Mouse (Mus musculus) gastrocnemius, postnatal 25 days (tissue): ENCODE results near the gene Zfp617. TPM values are rescaled to one million over a fixed set of nuclear protein-coding genes. Genes with fewer than 3 reads are reported as not detected.
"Not testable (repeated sequence)": the region's sequence is repeated elsewhere in the genome, so short reads cannot be mapped to it uniquely, and the experiment has no call there.

Source experiments
- DNase-seq: peaks from one replicate; pipeline ENCODE4 v3.0.0; 2022
- long read RNA-seq, 2 experiments: library from polyadenylated mRNA; stranded (forward); transcript quantifications; one replicate each; pipeline ENCODE4 v2.0.0; 2021
- total RNA-seq, 2 experiments: library from RNA; stranded (reverse); gene quantifications; 1 replicate in 1 of 2; 2 replicates in 1 of 2; pipeline ENCODE4 v1.2.3; 2021

The Zfp617 gene
- 10 to 100 TPM; 14.5 to 18.5 TPM for total RNA-seq
- long read RNA-seq, experiment 1, partial matches to known transcripts = 0 of 7 reads
- long read RNA-seq, experiment 1, other reads (novel, unspliced or antisense) = 5 of 7 reads
- long read RNA-seq, experiment 2, transcript Zfp617-201 (4 exons, 2,920 nt) = major isoform, 6 of 18 reads
- long read RNA-seq, experiment 2, partial matches to known transcripts = 0 of 18 reads
- long read RNA-seq, experiment 2, other reads (novel, unspliced or antisense) = 12 of 18 reads

GRCm38 (mm10) chr8:71908309-71909261 is at the start of gene Zfp617, which contains the start of gene Zfp882:
Gene Zfp617, plus strand, starts transcription at chr8:71908635.
Gene Zfp882, plus strand, starts transcription at chr8:71908608.
- peak; percentile 86 for DNase-seq

- DNase-seq = not testable (repeated sequence)
Measured at GRCm38 (mm10) chr8:71861551-71861950, 46.9 kb upstream of the Zfp617 start.

- DNase-seq = not testable (repeated sequence)
Measured at GRCm38 (mm10) chr8:71862038-71862437, 46.4 kb upstream of the Zfp617 start.

- DNase-seq = peak; percentile 70
Measured at GRCm38 (mm10) chr8:71881618-71882274, 26.7 kb upstream of the Zfp617 start, which contains the start of gene Zfp709. Gene Zfp709, plus strand, starts transcription at chr8:71882019.

- DNase-seq = not testable (repeated sequence)
Measured at GRCm38 (mm10) chr8:71900666-71901065, 7.8 kb upstream of the Zfp617 start.

- DNase-seq = not testable (repeated sequence)
Measured at GRCm38 (mm10) chr8:71903084-71903483, 5.4 kb upstream of the Zfp617 start.

GRCm38 (mm10) chr8:71906809-71907208 is 1.6 kb upstream of the Zfp617 start:
- DNase-seq = no peak

GRCm38 (mm10) chr8:71907798-71908257 is 607 bp upstream of the Zfp617 start:
- DNase-seq = no peak

GRCm38 (mm10) chr8:71912286-71912685 is 3.9 kb downstream of the Zfp617 start:
- DNase-seq = no peak

- peak; percentile 95 for DNase-seq
Measured at GRCm38 (mm10) chr8:71922567-71923401, 14.3 kb downstream of the Zfp617 start.

GRCm38 (mm10) chr8:71925791-71926190 is 17.4 kb downstream of the Zfp617 start:
- DNase-seq = no peak

- no peak for DNase-seq
Measured at GRCm38 (mm10) chr8:71926551-71926950, 18.1 kb downstream of the Zfp617 start.

GRCm38 (mm10) chr8:71927779-71928178 is 19.3 kb downstream of the Zfp617 start:
- no peak for DNase-seq

GRCm38 (mm10) chr8:71938037-71938436 is 29.6 kb downstream of the Zfp617 start:
- DNase-seq = not testable (repeated sequence)

- DNase-seq = no peak
Measured at GRCm38 (mm10) chr8:71940293-71941208, 32.1 kb downstream of the Zfp617 start.

GRCm38 (mm10) chr8:71941776-71942175 is 33.3 kb downstream of the Zfp617 start:
- no peak for DNase-seq

GRCm38 (mm10) chr8:71948624-71949023 is 40.2 kb downstream of the Zfp617 start:
- DNase-seq = no peak

- peak; percentile 96 for DNase-seq
Measured at GRCm38 (mm10) chr8:71950482-71951221, 42.2 kb downstream of the Zfp617 start, which contains the start of gene Zfp961. Gene Zfp961, plus strand, starts transcription at chr8:71951038.

- no peak for DNase-seq
Measured at GRCm38 (mm10) chr8:71951436-71952161, 43.2 kb downstream of the Zfp617 start.
